Mouse (Mus musculus): Measurements from ENCODE around the gene Gm10775. TPM values are rescaled to one million over a fixed set of nuclear protein-coding genes. Genes with fewer than 3 reads are reported as not detected.

The Gm10775 gene
- polyA plus RNA-seq (2014; fragmentation: Nextera tagmentation; extraction: Ambion mirVana) = not detected in 2 replicates

GRCm38 (mm10) chr13:65259239-65259638 is at the start of gene Gm10775:
Gm10775 (plus strand) TSS chr13:65259539.
- H3K4me2 ChIP-seq (replicated peaks; ENCODE audit: low read depth, low read length) = peak within 1 kb of the TSS; percentile 27
- no peaks in the 10 kb centered on the region for H3K36me3 ChIP-seq (ENCODE audit: control insufficient read depth, insufficient read depth, low read length)
- H3K27me3 ChIP-seq (ENCODE audit: control insufficient read depth, insufficient read depth, low read length) = no peaks in the 10 kb centered on the region
- peak within 1 kb of the TSS; percentile 19 for H3K4me3 ChIP-seq (ENCODE audit: low read length)
- no peaks in the 10 kb centered on the region for H3K4me1 ChIP-seq (ENCODE audit: control insufficient read depth, insufficient read depth, low read length)
- no peak within 1 kb of the TSS for H3K9ac ChIP-seq (ENCODE audit: low read depth, low read length)
- 49% methylated on average over 29 of the region's 29 CpGs for WGBS
- peaks cover 40% of the 10 kb centered on the region for H3K9me3 ChIP-seq (ENCODE audit: control insufficient read depth, low read length)
- H3K27ac ChIP-seq (ENCODE audit: low read depth, low read length) = no peak within 1 kb of the TSS
- no peak for ATAC-seq (ENCODE audit: low FRiP score, low TSS enrichment)

GRCm38 (mm10) chr13:65225945-65226344 is 33.4 kb upstream of the Gm10775 start:
- Histone ChIP-seq H3K27ac (ENCODE audit: low read depth, low read length) (no peak overlapping the region), H3K4me2 (replicated peaks; ENCODE audit: low read depth, low read length) (no peak overlapping the region), H3K36me3 (ENCODE audit: control insufficient read depth, insufficient read depth, low read length) (no peaks in the 10 kb centered on the region), H3K27me3 (ENCODE audit: control insufficient read depth, insufficient read depth, low read length) (no peaks in the 10 kb centered on the region), H3K9me3 (ENCODE audit: control insufficient read depth, low read length) (no peaks in the 10 kb centered on the region), H3K9ac (ENCODE audit: low read depth, low read length) (no peak overlapping the region), H3K4me3 (ENCODE audit: low read length) (no peak overlapping the region), H3K4me1 (ENCODE audit: control insufficient read depth, insufficient read depth, low read length) (no peaks in the 10 kb centered on the region)
- no peak for ATAC-seq (ENCODE audit: low FRiP score, low TSS enrichment)
- 69% methylated on average over 6 of the region's 6 CpGs for WGBS

- no peaks in the 10 kb centered on the region for H3K4me1 ChIP-seq (ENCODE audit: control insufficient read depth, insufficient read depth, low read length)
- no peak overlapping the region for H3K4me2 ChIP-seq (replicated peaks; ENCODE audit: low read depth, low read length)
- H3K4me3 ChIP-seq (ENCODE audit: low read length) = no peak overlapping the region
- no peak for ATAC-seq (ENCODE audit: low FRiP score, low TSS enrichment)
- no peaks in the 10 kb centered on the region for H3K36me3 ChIP-seq (ENCODE audit: control insufficient read depth, insufficient read depth, low read length)
- 85% methylated on average over 2 of the region's 2 CpGs for WGBS
- H3K27me3 ChIP-seq (ENCODE audit: control insufficient read depth, insufficient read depth, low read length) = no peaks in the 10 kb centered on the region
- H3K9ac ChIP-seq (ENCODE audit: low read depth, low read length) = no peak overlapping the region
- no peaks in the 10 kb centered on the region for H3K9me3 ChIP-seq (ENCODE audit: control insufficient read depth, low read length)
- no peak overlapping the region for H3K27ac ChIP-seq (ENCODE audit: low read depth, low read length)
These were observed 32.7 kb upstream of the Gm10775 start for GRCm38 (mm10) chr13:65226657-65227056.

GRCm38 (mm10) chr13:65237211-65237610 is 22.1 kb upstream of the Gm10775 start:
- WGBS = 78% methylated on average over 9 of the region's 9 CpGs

GRCm38 (mm10) chr13:65240509-65241098 is 18.7 kb upstream of the Gm10775 start:
- Histone ChIP-seq H3K4me2 (replicated peaks; ENCODE audit: low read depth, low read length) (peak overlapping the region; percentile 95), H3K4me1 (ENCODE audit: control insufficient read depth, insufficient read depth, low read length) (peaks cover 3% of the 10 kb centered on the region), H3K9me3 (ENCODE audit: control insufficient read depth, low read length) (peaks cover 8% of the 10 kb centered on the region), H3K36me3 (ENCODE audit: control insufficient read depth, insufficient read depth, low read length) (no peaks in the 10 kb centered on the region), H3K9ac (ENCODE audit: low read depth, low read length) (peak overlapping the region; percentile 74), H3K27ac (ENCODE audit: low read depth, low read length) (peak overlapping the region; percentile 91), H3K27me3 (ENCODE audit: control insufficient read depth, insufficient read depth, low read length) (no peaks in the 10 kb centered on the region), H3K4me3 (ENCODE audit: low read length) (peak overlapping the region; percentile 82)
- 2% methylated on average over 28 of the region's 28 CpGs for WGBS
- ATAC-seq (ENCODE audit: low FRiP score, low TSS enrichment) = peak; percentile 96

More at GRCm38 (mm10) chr13:65237211-65237610, 22.1 kb upstream of the Gm10775 start:
- Histone ChIP-seq H3K27ac (ENCODE audit: low read depth, low read length) (no peak overlapping the region), H3K4me1 (ENCODE audit: control insufficient read depth, insufficient read depth, low read length) (peaks cover 1% of the 10 kb centered on the region), H3K9ac (ENCODE audit: low read depth, low read length) (no peak overlapping the region), H3K9me3 (ENCODE audit: control insufficient read depth, low read length) (peaks cover 4% of the 10 kb centered on the region; the same call in 1 of the 2 replicates), H3K4me3 (ENCODE audit: low read length) (no peak overlapping the region), H3K36me3 (ENCODE audit: control insufficient read depth, insufficient read depth, low read length) (no peaks in the 10 kb centered on the region), H3K27me3 (ENCODE audit: control insufficient read depth, insufficient read depth, low read length) (no peaks in the 10 kb centered on the region), H3K4me2 (replicated peaks; ENCODE audit: low read depth, low read length) (no peak overlapping the region)
- ATAC-seq (ENCODE audit: low FRiP score, low TSS enrichment) = no peak

GRCm38 (mm10) chr13:65241099-65241626 is 18.2 kb upstream of the Gm10775 start:
- Histone ChIP-seq H3K27me3 (ENCODE audit: control insufficient read depth, insufficient read depth, low read length) (no peaks in the 10 kb centered on the region), H3K9me3 (ENCODE audit: control insufficient read depth, low read length) (peaks cover 12% of the 10 kb centered on the region), H3K4me3 (ENCODE audit: low read length) (peak overlapping the region; percentile 82), H3K4me1 (ENCODE audit: control insufficient read depth, insufficient read depth, low read length) (peaks cover 3% of the 10 kb centered on the region), H3K4me2 (replicated peaks; ENCODE audit: low read depth, low read length) (peak overlapping the region; percentile 95), H3K9ac (ENCODE audit: low read depth, low read length) (peak overlapping the region; percentile 74), H3K36me3 (ENCODE audit: control insufficient read depth, insufficient read depth, low read length) (no peaks in the 10 kb centered on the region), H3K27ac (ENCODE audit: low read depth, low read length) (peak overlapping the region; percentile 91)
- ATAC-seq (ENCODE audit: low FRiP score, low TSS enrichment) = peak; percentile 90
- WGBS = under 1% methylated on average over 45 of the region's 45 CpGs

GRCm38 (mm10) chr13:65241627-65242318 is 17.6 kb upstream of the Gm10775 start:
- Histone ChIP-seq H3K4me1 (ENCODE audit: control insufficient read depth, insufficient read depth, low read length) (peaks cover 3% of the 10 kb centered on the region), H3K9me3 (ENCODE audit: control insufficient read depth, low read length) (peaks cover 12% of the 10 kb centered on the region), H3K27ac (ENCODE audit: low read depth, low read length) (peak overlapping the region; percentile 91), H3K4me2 (replicated peaks; ENCODE audit: low read depth, low read length) (peak overlapping the region; percentile 95), H3K27me3 (ENCODE audit: control insufficient read depth, insufficient read depth, low read length) (no peaks in the 10 kb centered on the region), H3K4me3 (ENCODE audit: low read length) (peak overlapping the region; percentile 82), H3K36me3 (ENCODE audit: control insufficient read depth, insufficient read depth, low read length) (no peaks in the 10 kb centered on the region), H3K9ac (ENCODE audit: low read depth, low read length) (peak overlapping the region; percentile 74)
- 2% methylated on average over 51 of the region's 51 CpGs for WGBS
- peak; percentile 19 for ATAC-seq (ENCODE audit: low FRiP score, low TSS enrichment)

- H3K9ac ChIP-seq (ENCODE audit: low read depth, low read length) = peak overlapping the region; percentile 74; the same call in 1 of the 2 replicates
- no peaks in the 10 kb centered on the region for H3K36me3 ChIP-seq (ENCODE audit: control insufficient read depth, insufficient read depth, low read length)
- H3K4me1 ChIP-seq (ENCODE audit: control insufficient read depth, insufficient read depth, low read length) = peaks cover 3% of the 10 kb centered on the region
- H3K27ac ChIP-seq (ENCODE audit: low read depth, low read length) = no peak overlapping the region
- H3K27me3 ChIP-seq (ENCODE audit: control insufficient read depth, insufficient read depth, low read length) = no peaks in the 10 kb centered on the region
- peak overlapping the region; percentile 95 for H3K4me2 ChIP-seq (replicated peaks; ENCODE audit: low read depth, low read length)
- H3K4me3 ChIP-seq (ENCODE audit: low read length) = peak overlapping the region; percentile 82
- WGBS = 29% methylated on average over 27 of the region's 27 CpGs
- peaks cover 8% of the 10 kb centered on the region for H3K9me3 ChIP-seq (ENCODE audit: control insufficient read depth, low read length)
- ATAC-seq (ENCODE audit: low FRiP score, low TSS enrichment) = no peak
These were observed 17.0 kb upstream of the Gm10775 start for GRCm38 (mm10) chr13:65242319-65242787.

- no peak overlapping the region for H3K4me2 ChIP-seq (replicated peaks; ENCODE audit: low read depth, low read length)
- no peak overlapping the region for H3K9ac ChIP-seq (ENCODE audit: low read depth, low read length)
- H3K4me3 ChIP-seq (ENCODE audit: low read length) = no peak overlapping the region
- 99% methylated on average over 4 of the region's 4 CpGs for WGBS
- peaks cover 11% of the 10 kb centered on the region for H3K9me3 ChIP-seq (ENCODE audit: control insufficient read depth, low read length)
- no peak overlapping the region for H3K27ac ChIP-seq (ENCODE audit: low read depth, low read length)
- H3K4me1 ChIP-seq (ENCODE audit: control insufficient read depth, insufficient read depth, low read length) = peaks cover 3% of the 10 kb centered on the region
- H3K36me3 ChIP-seq (ENCODE audit: control insufficient read depth, insufficient read depth, low read length) = no peaks in the 10 kb centered on the region
- ATAC-seq (ENCODE audit: low FRiP score, low TSS enrichment) = no peak
- H3K27me3 ChIP-seq (ENCODE audit: control insufficient read depth, insufficient read depth, low read length) = no peaks in the 10 kb centered on the region
These were observed 16.1 kb upstream of the Gm10775 start for GRCm38 (mm10) chr13:65243273-65243672.

Measured in kidney, embryonic 14.5 days (tissue).